Mouse (Mus musculus) midbrain, embryonic 12.5 days (tissue): ENCODE results near the gene Usp31. TPM values are rescaled to one million over a fixed set of nuclear protein-coding genes. Genes with fewer than 3 reads are reported as not detected.

Experiments used
- ATAC-seq: fragments of 200-750 bp; cut with Nextera tagmentation; 2 replicates; pipeline ENCODE4 v1.8.0; 2017; ENCODE audit warnings: low read depth, moderate TSS enrichment, moderate library complexity; ENCODE audit not compliant: low FRiP score
- H3K27ac ChIP-seq: fragments of 300-500 bp; sonication (generic); replicated peaks from 2 replicates; pipeline ENCODE4 v1.5.1; 2016; ENCODE audit warnings: mild to moderate bottlenecking
- H3K27me3 ChIP-seq: fragments of 300-500 bp; sonication (generic); 2 replicates; pipeline ENCODE4 v1.6.1; 2016; ENCODE audit warnings: mild to moderate bottlenecking
- H3K36me3 ChIP-seq: fragments of 300-500 bp; sonication (generic); 2 replicates; pipeline ENCODE4 v1.6.1; 2016
- H3K4me1 ChIP-seq: fragments of 300-500 bp; sonication (generic); 2 replicates; pipeline ENCODE4 v1.6.1; 2016
- H3K4me2 ChIP-seq: fragments of 300-500 bp; sonication (generic); replicated peaks from 2 replicates; pipeline ENCODE4 v1.6.1; 2016; ENCODE audit warnings: mild to moderate bottlenecking, moderate library complexity
- H3K4me3 ChIP-seq: fragments of 300-500 bp; sonication (generic); 2 replicates; pipeline ENCODE4 v1.5.1; 2016; ENCODE audit warnings: mild to moderate bottlenecking
- H3K9ac ChIP-seq: fragments of 300-500 bp; sonication (generic); replicated peaks from 2 replicates; pipeline ENCODE4 v1.6.1; 2016; ENCODE audit warnings: mild to moderate bottlenecking, moderate library complexity
- H3K9me3 ChIP-seq: fragments of 300-500 bp; sonication (generic); 2 replicates; pipeline ENCODE4 v1.6.1; 2016; ENCODE audit warnings: mild to moderate bottlenecking
- WGBS: fragments of 180-500 bp; shearing (Covaris S2); methylation state at CpG from one replicate; pipeline ENCODE4 v1.1.7; 2016; 5-methylcytosine and 5-hydroxymethylcytosine counted together
- polyA plus RNA-seq: library from polyadenylated mRNA; unstranded; fragments of >200 nt; fragmentation: Nextera tagmentation; extraction: Ambion mirVana; gene quantifications from 2 replicates; pipeline ENCODE4 v1.2.1, GENCODE M21; 2016

Gene Usp31
- polyA plus RNA-seq, 1 experiment from 2014 or later, result 3.6 TPM

DNA sequence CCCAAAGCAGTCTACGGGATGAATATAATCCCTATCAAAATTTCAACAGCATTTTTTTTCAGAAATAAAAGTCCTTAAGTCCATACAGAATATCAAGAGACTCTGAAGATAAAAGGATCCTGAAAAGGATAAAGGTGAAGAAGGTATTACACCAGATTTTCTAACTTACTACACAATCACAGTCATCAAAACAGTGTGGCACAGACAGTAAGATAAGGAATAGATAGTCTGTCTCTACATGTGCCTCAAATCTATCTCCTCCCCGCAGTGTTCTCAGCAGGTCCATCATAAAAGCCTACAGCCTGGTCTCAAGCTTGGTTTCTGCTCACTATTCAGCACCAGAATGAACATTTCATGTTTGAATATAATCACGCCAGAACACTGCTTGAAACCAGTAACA, 6.6 kb downstream of the Usp31 start:
- Histone ChIP-seq H3K36me3 (no peaks in the 10 kb centered on the region), H3K9me3 (no peaks in the 10 kb centered on the region), H3K9ac (no peak overlapping the region), H3K4me1 (peaks cover 23% of the 10 kb centered on the region), H3K4me2 (no peak overlapping the region), H3K27me3 (no peaks in the 10 kb centered on the region), H3K4me3 (no peak overlapping the region), H3K27ac (no peak overlapping the region)
- no peak for ATAC-seq
- 93% methylated on average over 3 of the region's 3 CpGs for WGBS

GRCm38 (mm10) chr7:121699218-121699617, 7.8 kb downstream of the Usp31 start:
- H3K4me2 ChIP-seq, result no peak overlapping the region
- H3K9ac ChIP-seq, result no peak overlapping the region
- H3K4me1 ChIP-seq, result peaks cover 14% of the 10 kb centered on the region
- ATAC-seq, result no peak
- no peak overlapping the region for H3K4me3 ChIP-seq
- no peak overlapping the region for H3K27ac ChIP-seq
- H3K36me3 ChIP-seq, result no peaks in the 10 kb centered on the region
- no peaks in the 10 kb centered on the region for H3K9me3 ChIP-seq
- no peaks in the 10 kb centered on the region for H3K27me3 ChIP-seq

- Histone ChIP-seq H3K4me3 (no peak overlapping the region), H3K9me3 (no peaks in the 10 kb centered on the region), H3K4me2 (no peak overlapping the region), H3K4me1 (peaks cover 3% of the 10 kb centered on the region; the same call in 1 of the 2 replicates), H3K27me3 (no peaks in the 10 kb centered on the region), H3K27ac (no peak overlapping the region), H3K36me3 (no peaks in the 10 kb centered on the region), H3K9ac (no peak overlapping the region)
- no peak for ATAC-seq
- WGBS, result 62% methylated on average over 1 of the region's 1 CpGs
Observed at GRCm38 (mm10) chr7:121697574-121697973, 9.5 kb downstream of the Usp31 start.

DNA sequence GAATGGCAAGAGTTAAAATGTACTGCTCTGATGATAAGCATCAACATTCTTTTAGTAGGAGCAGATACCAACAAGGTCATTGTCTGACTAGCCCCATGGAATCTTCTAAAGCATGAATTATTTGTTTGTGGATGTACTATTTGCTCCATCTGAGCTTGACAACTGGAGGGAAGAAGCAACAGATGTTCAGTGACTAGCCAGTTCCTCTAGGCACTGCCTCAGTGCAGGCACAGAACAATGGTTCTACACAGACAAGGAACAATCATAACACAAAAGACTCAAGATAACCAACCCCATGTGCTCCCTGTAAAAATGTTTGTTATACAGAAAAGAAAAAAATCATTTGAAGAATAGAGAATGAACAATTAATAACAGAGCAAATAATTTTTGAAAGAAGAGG, 9.9 kb downstream of the Usp31 start:
- peaks cover 3% of the 10 kb centered on the region; the same call in 1 of the 2 replicates for H3K4me1 ChIP-seq
- H3K4me3 ChIP-seq, result no peak overlapping the region
- H3K27ac ChIP-seq, result no peak overlapping the region
- H3K36me3 ChIP-seq, result no peaks in the 10 kb centered on the region
- ATAC-seq, result no peak
- H3K9me3 ChIP-seq, result no peaks in the 10 kb centered on the region
- H3K9ac ChIP-seq, result no peak overlapping the region
- no peak overlapping the region for H3K4me2 ChIP-seq
- H3K27me3 ChIP-seq, result no peaks in the 10 kb centered on the region

- H3K27me3 ChIP-seq, result no peaks in the 10 kb centered on the region
- no peak overlapping the region for H3K4me2 ChIP-seq
- no peak overlapping the region for H3K27ac ChIP-seq
- 84% methylated on average over 2 of the region's 2 CpGs for WGBS
- H3K36me3 ChIP-seq, result no peaks in the 10 kb centered on the region
- no peak overlapping the region for H3K9ac ChIP-seq
- no peaks in the 10 kb centered on the region for H3K4me1 ChIP-seq
- H3K9me3 ChIP-seq, result no peaks in the 10 kb centered on the region
- ATAC-seq, result no peak
- H3K4me3 ChIP-seq, result no peak overlapping the region
Observed at GRCm38 (mm10) chr7:121691803-121692202, 15.2 kb downstream of the Usp31 start.

DNA sequence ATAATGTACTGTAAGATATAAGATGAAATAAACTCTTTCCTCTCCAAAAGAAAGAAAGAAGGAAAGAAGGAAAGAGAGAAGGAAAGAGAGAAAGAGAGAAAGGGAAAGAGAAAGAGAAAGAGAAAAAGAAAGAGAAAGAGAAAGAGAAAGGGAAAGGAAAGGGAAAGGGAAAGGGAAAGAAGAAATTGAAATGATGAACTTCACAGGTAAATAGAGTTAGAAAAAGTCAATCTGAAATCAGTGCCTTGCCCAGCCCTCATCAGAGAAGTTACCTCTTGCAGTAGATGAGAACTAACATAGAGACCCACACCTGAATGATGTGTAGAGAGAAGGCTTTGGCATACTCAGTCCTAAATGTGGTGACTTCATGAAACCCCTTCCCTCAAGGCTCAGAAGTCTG, 17.7 kb downstream of the Usp31 start:
- no peaks in the 10 kb centered on the region for H3K9me3 ChIP-seq
- H3K4me3 ChIP-seq, result no peak overlapping the region
- no peaks in the 10 kb centered on the region for H3K36me3 ChIP-seq
- ATAC-seq, result no peak
- H3K27ac ChIP-seq, result no peak overlapping the region
- no peaks in the 10 kb centered on the region for H3K4me1 ChIP-seq
- H3K27me3 ChIP-seq, result no peaks in the 10 kb centered on the region
- no peak overlapping the region for H3K4me2 ChIP-seq
- no peak overlapping the region for H3K9ac ChIP-seq

- no peaks in the 10 kb centered on the region for H3K4me1 ChIP-seq
- no peaks in the 10 kb centered on the region for H3K36me3 ChIP-seq
- 94% methylated on average over 5 of the region's 5 CpGs for WGBS
- no peaks in the 10 kb centered on the region for H3K27me3 ChIP-seq
- H3K4me3 ChIP-seq, result no peak overlapping the region
- no peak overlapping the region for H3K27ac ChIP-seq
- no peak overlapping the region for H3K4me2 ChIP-seq
- ATAC-seq, result no peak
- no peak overlapping the region for H3K9ac ChIP-seq
- H3K9me3 ChIP-seq, result no peaks in the 10 kb centered on the region
Observed at GRCm38 (mm10) chr7:121685140-121685984, 21.7 kb downstream of the Usp31 start.

DNA sequence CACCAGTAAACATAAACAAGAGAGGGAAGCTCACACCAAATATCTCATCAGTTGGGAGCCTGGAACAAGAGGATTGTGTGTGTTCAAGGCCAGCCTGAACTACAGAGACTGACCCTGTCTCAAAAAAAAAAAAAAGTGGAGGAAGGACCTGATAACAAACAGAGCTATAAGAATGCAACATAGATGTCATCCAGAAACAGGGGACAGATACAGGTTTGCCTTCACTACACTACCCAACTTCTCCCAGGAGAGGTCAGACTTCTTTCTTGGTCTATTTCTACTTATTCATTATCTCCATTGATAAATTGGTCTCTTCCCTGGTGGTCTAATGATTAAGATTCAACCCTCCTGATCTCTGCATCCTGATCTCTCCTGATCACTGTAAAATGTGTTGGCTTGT, 25.9 kb downstream of the Usp31 start:
- H3K36me3 ChIP-seq, result no peaks in the 10 kb centered on the region
- no peak overlapping the region for H3K4me2 ChIP-seq
- no peak overlapping the region for H3K4me3 ChIP-seq
- no peaks in the 10 kb centered on the region for H3K4me1 ChIP-seq
- no peak overlapping the region for H3K27ac ChIP-seq
- no peak for ATAC-seq
- no peaks in the 10 kb centered on the region for H3K27me3 ChIP-seq
- no peaks in the 10 kb centered on the region for H3K9me3 ChIP-seq
- H3K9ac ChIP-seq, result no peak overlapping the region

- H3K4me3 ChIP-seq, result no peak overlapping the region
- H3K9me3 ChIP-seq, result no peaks in the 10 kb centered on the region
- 73% methylated on average over 4 of the region's 4 CpGs for WGBS
- no peak overlapping the region for H3K9ac ChIP-seq
- H3K4me2 ChIP-seq, result no peak overlapping the region
- ATAC-seq, result no peak
- 0 out of 2 replicates have a peak, but pooled peaks cover 13% of the 10 kb centered on the region for H3K36me3 ChIP-seq
- no peak overlapping the region for H3K27ac ChIP-seq
- H3K4me1 ChIP-seq, result no peaks in the 10 kb centered on the region
- H3K27me3 ChIP-seq, result no peaks in the 10 kb centered on the region
Observed at GRCm38 (mm10) chr7:121677105-121677753, 29.8 kb downstream of the Usp31 start.

- WGBS, result 77% methylated on average over 1 of the region's 1 CpGs
- H3K36me3 ChIP-seq, result peaks cover 52% of the 10 kb centered on the region
- no peak for ATAC-seq
- no peaks in the 10 kb centered on the region for H3K4me1 ChIP-seq
- H3K9ac ChIP-seq, result no peak overlapping the region
- no peaks in the 10 kb centered on the region for H3K27me3 ChIP-seq
- no peak overlapping the region for H3K27ac ChIP-seq
- H3K9me3 ChIP-seq, result no peaks in the 10 kb centered on the region
- no peak overlapping the region for H3K4me3 ChIP-seq
- no peak overlapping the region for H3K4me2 ChIP-seq
Observed at GRCm38 (mm10) chr7:121660705-121661104, 46.3 kb downstream of the Usp31 start.

DNA sequence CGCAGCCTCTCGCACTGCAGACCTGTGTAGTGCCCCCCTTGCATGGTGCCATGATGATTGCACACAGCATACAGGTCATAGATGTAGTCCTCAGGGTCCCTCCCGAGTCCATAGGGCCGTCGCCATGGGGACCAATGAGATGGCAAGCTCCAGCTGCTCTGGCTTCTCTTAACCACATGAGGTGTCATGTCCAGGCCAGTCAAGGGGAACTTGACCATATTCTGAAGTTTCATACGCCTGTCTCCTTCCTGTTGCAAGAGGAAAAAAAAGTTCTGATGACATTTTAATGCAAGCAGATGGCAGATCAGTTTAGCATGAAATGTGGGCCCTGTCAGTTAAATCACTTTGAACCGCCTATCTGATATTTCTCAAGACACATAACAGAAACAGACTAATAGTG, 48.2 kb downstream of the Usp31 start:
- Histone ChIP-seq H3K27me3 (no peaks in the 10 kb centered on the region), H3K9ac (no peak overlapping the region), H3K4me2 (no peak overlapping the region), H3K4me3 (no peak overlapping the region), H3K4me1 (no peaks in the 10 kb centered on the region), H3K27ac (no peak overlapping the region), H3K36me3 (peaks cover 51% of the 10 kb centered on the region), H3K9me3 (no peaks in the 10 kb centered on the region)
- ATAC-seq, result no peak
- 91% methylated on average over 7 of the region's 7 CpGs for WGBS

- WGBS, result 90% methylated on average over 2 of the region's 2 CpGs
- H3K27ac ChIP-seq, result no peak overlapping the region
- no peaks in the 10 kb centered on the region for H3K4me1 ChIP-seq
- peaks cover 50% of the 10 kb centered on the region for H3K36me3 ChIP-seq
- H3K27me3 ChIP-seq, result no peaks in the 10 kb centered on the region
- H3K4me3 ChIP-seq, result no peak overlapping the region
- no peak overlapping the region for H3K4me2 ChIP-seq
- no peaks in the 10 kb centered on the region for H3K9me3 ChIP-seq
- H3K9ac ChIP-seq, result no peak overlapping the region
- ATAC-seq, result no peak
Observed at GRCm38 (mm10) chr7:121654675-121655074, 52.4 kb downstream of the Usp31 start.
